Mouse (Mus musculus) kidney, adult 2 months (tissue): ENCODE measurements around the gene Slc11a1.

Source experiments
- CTCF ChIP-seq: fragments of 200-500 bp; conservative IDR thresholded peaks from 2 replicates; pipeline ENCODE4 v1.5.1; 2011; ENCODE audit warnings: low read depth, mild to moderate bottlenecking, control low read depth, low read length, moderate library complexity, mixed read lengths; ENCODE audit not compliant: insufficient read depth, insufficient read length
- POLR2A ChIP-seq: fragments of 200-500 bp; IDR thresholded peaks from one replicate; pipeline ENCODE4 v1.6.1; 2011; ENCODE audit warnings: low read depth, low read length, control low read depth

DNA sequence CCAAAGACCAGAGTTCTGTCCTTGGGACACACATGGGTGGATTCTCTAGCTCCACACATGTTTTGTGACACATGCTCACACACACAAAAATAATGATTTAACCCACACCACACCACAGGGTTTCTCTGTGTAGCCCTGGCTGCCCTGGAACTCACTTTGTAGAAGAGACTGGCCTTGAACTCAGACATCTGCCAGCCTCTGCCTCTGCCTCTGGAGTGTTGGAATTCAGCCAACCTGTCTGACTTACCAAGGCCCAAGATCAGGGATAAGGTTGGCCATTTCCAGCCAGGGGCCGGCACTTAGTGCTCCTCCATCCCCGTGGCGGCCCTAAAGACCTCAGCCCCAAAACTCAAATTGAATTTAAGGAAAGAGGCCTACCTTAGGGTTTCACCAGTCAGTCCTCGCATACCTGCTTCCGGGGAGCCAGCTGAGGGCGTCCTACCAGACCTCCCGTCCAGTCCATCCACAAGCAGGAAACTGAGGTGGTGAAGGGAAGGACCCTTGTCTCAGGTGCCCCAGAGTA lies 13.5 kb downstream of the Slc11a1 start:
- TF ChIP-seq CTCF (no peak), POLR2A (no peak)
